Mouse (Mus musculus): ENCODE data around the gene Slc6a6.
A peak's percentile ranks its signal among the peaks of the same experiment; 100 is the strongest.

The Slc6a6 gene

GRCm38 (mm10) chr6:91683602-91684473 is at the start of gene Slc6a6:
Slc6a6 (plus strand) TSS chr6:91684053.
- DNase-seq (ENCODE audit: low spot score), result peak; percentile 81

DNA sequence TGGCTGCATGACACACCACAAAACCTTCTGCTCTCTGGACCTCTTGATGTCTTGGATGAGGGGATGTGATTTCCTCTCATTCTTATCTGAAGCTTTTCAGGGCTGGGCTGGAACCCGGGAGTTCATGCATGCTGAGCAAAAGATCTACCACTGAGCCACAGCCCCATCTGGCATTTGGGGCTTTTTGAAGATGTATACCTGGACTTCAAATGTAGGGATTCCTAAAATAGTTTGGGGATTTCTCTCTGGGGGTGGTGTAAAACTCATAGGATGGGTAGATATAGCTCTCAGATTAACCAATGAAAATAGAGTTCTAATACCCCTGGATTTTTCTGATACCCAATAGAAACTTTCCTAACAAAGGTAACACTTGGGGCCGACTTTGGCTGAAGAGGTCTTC is 49.4 kb upstream of the Slc6a6 start:
- DNase-seq (ENCODE audit: low spot score), result no peak

- no peak for DNase-seq (ENCODE audit: low spot score)
Observed at GRCm38 (mm10) chr6:91634876-91635275, 49.0 kb upstream of the Slc6a6 start.

- peak; percentile 12 for DNase-seq (ENCODE audit: low spot score)
Observed at GRCm38 (mm10) chr6:91638204-91638995, 45.5 kb upstream of the Slc6a6 start.

DNA sequence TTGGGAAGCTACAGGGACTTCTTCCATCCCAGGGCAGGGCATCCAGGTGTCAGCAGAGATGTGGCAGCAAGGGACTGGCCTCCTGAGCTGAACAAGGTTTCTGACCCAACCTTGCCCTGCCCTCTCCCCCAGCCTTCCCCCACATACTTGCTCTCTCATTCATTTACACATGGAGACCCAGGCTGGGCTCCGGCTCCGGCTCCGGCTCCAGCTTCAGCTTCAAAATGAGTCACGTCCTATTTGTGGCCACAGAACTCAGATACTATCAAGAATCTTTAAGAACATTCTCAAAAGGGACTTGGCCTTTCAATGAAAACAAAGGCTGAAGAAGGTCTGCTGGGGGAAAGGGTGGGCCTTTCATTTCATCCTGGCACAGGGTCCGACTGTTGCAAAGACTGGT is 40.8 kb upstream of the Slc6a6 start:
- DNase-seq (ENCODE audit: low spot score), result no peak

- no peak for DNase-seq (ENCODE audit: low spot score)
Observed at GRCm38 (mm10) chr6:91643416-91643921, 40.4 kb upstream of the Slc6a6 start.

DNA sequence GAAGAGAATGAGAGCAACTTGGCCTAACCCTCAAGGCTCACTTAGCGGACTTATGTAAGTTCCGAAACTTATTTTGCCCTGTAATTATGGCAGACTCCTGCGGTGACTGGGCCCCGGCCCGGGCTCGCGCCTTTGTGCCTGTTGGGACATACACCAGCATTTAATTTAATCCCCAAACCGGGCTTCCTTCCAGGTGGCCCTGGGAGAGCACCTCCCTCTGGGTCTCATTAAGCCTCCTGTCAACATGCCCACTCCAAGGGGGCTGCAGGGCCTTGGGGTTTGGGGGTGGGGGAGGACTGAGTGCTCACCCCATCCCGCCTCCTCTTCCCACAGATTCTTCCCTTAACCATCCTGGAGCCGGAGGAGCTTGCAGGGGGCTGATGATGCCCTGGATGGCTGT is 37.8 kb upstream of the Slc6a6 start:
- DNase-seq (ENCODE audit: low spot score), result no peak

DNA sequence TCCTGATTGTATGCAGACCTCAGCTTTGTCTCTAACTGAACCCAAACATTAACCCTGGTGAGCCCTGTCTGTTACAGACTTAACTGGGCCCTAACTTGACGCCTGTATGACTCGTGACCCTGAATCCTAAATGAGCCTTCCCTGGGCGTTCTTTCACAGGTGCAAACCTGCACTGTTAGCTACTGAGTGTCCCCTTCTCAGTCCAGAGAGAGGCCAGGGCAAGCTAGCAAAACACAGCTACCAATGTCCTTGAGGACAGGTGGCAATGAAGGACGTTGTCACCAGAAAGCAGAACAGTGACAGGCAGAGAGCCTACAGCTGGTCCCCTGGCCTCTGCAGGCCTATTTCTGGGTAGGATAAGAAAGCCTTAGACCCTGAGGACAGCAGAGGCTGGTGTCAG is 37.0 kb upstream of the Slc6a6 start:
- DNase-seq (ENCODE audit: low spot score), result no peak

DNA sequence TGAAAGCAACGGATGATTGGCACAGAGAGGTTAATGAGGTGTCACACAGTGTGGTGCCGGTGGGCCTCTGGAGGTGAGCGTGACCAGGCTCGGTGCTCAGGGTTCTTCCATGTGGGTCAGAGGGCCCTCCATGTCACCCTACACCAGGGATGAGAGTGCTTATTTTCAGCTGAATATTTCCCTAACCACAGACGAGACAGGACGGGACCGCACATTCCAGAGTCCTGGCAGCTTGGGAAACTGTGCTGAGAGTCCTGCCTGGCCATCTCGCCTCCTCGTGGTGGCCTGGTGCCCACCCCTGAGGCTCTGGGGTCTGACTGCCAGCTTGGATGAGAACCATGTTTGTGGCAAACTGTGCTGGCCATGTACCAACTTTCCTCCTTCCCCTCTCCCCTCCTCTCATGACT is 36.5 kb upstream of the Slc6a6 start:
- DNase-seq (ENCODE audit: low spot score), result no peak

DNA sequence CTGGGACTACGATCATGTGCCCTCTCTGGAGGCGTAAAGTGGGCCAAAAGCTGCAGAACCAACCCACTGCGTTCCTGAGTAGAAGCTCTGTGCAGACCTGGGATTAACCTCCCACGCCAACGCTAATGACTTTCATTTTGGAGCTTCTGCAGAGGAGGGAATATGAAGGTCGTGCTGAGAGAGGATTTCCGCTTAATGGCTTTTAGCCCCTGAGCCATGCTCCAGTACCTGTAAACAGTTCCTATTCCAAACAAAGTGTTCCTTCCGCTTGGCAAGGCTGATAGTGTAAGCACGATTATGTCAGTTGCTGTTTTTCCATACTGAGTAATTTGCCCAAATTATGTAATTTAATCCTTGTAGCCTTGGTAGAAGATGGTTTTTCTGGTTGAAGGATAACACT is 33.6 kb upstream of the Slc6a6 start:
- DNase-seq (ENCODE audit: low spot score), result no peak

- no peak for DNase-seq (ENCODE audit: low spot score)
Observed at GRCm38 (mm10) chr6:91652296-91652695, 31.6 kb upstream of the Slc6a6 start.

- no peak for DNase-seq (ENCODE audit: low spot score)
Observed at GRCm38 (mm10) chr6:91655244-91655643, 28.6 kb upstream of the Slc6a6 start.

- DNase-seq (ENCODE audit: low spot score), result no peak
Observed at GRCm38 (mm10) chr6:91655874-91656433, 27.9 kb upstream of the Slc6a6 start.

DNA sequence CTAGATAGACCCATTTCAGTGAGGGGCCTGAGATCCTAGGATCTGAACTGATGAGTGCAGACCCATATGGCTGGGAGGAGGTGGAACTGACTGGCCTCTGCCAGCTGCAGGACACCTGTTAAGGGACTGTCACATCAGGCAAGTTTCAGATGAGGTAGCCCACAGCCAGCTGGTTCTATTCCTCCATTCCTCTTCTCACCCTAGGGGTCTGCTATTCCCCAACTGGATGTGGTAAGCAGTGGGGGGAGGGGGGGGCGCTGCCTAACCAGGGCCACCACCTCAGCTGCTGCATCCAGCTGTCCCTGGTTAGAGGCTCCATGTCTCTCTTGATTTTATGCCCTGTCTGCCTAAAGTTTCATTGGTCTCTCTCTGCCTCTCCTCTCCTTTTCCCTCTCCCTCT is 25.6 kb upstream of the Slc6a6 start:
- DNase-seq (ENCODE audit: low spot score), result no peak

DNA sequence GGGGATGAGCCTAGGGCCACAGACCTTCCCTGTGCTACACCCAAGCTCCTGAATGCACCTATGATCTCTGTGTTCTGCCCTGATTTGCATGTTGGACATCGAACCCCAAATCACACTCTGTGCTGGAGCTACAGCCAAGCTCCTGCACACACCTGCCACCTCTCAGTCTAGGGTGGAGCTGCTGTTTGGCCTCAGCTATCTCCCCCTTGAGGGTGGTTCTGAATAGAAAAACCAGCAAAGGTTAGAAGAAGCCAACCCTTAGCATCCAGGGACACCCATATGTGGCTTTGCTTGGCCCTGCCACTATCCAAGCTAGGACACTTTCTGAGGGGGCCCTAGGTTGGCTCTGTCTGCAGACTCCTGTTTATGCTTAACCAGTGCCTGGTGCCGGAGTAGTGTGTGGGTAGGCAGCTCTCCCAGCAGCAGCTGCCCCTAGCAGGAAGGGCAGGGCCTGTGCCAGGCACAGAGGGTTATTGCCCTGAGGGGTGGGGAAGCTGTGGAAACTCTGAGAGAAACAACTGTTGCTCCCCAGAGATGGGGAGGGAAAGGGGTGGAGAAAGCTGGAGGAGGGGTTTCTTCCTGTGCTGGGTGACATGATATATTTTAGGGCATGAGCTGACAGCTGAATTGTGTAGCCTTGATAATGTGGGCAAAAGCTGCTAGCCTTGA is 23.9 kb upstream of the Slc6a6 start:
- DNase-seq (ENCODE audit: low spot score), result no peak

DNA sequence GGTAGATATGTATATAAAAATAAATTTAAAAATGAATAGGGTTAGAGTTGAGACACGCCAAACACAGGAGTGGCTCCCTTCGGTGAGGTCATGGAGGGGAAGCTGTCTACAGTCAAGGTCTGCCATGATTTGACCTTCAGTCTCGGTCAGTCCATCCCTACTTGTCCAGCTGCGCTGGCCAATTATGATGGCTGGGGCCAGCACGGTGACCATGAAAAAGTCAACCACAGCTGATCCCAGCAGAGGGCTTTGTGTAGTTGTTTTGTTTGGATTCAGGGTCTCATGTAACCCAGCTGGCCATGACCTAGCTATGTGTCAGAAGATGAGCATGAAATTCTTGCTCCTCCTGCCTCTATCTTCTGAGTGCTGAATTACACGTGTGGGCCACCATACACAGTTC is 21.6 kb upstream of the Slc6a6 start:
- DNase-seq (ENCODE audit: low spot score), result no peak

DNA sequence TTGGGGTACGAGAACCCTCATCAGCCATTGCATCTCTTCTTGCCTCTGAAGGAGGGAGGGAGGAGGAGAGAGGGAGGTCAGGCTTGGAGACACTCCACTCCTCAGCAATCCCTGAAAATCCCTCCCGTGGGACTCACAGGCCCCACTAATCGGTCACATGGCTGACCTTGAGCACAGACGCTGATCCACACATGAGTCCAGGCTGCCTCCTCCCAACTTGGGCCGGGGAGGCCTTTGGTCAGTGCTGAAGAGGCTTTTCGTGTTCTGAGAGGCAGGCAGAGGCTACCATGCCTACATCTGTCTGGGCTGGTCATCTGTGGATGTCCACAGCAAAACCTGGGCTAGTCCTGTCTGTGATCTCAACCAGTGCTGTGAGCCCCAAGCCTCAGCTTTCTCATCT is 20.2 kb upstream of the Slc6a6 start:
- no peak for DNase-seq (ENCODE audit: low spot score)

DNA sequence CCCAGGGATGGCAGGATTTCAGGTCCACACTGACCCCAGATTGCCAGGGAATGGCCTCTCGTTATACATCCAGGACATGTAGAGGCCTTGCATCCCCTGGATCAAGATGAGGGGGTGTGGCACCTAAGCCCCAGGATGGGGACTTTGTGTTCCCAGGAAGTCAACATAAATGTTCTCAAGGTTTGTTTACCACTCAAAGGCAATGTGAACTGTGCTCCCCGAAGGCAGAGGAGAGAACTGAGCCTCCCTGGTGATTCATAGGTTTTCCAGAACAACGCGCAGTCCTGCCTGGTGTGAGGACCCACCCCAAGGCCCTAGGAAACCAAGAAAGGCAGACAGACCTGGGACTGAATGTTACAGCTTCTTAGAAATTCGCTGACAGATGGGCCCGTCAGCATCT is 18.6 kb upstream of the Slc6a6 start:
- no peak for DNase-seq (ENCODE audit: low spot score)

DNA sequence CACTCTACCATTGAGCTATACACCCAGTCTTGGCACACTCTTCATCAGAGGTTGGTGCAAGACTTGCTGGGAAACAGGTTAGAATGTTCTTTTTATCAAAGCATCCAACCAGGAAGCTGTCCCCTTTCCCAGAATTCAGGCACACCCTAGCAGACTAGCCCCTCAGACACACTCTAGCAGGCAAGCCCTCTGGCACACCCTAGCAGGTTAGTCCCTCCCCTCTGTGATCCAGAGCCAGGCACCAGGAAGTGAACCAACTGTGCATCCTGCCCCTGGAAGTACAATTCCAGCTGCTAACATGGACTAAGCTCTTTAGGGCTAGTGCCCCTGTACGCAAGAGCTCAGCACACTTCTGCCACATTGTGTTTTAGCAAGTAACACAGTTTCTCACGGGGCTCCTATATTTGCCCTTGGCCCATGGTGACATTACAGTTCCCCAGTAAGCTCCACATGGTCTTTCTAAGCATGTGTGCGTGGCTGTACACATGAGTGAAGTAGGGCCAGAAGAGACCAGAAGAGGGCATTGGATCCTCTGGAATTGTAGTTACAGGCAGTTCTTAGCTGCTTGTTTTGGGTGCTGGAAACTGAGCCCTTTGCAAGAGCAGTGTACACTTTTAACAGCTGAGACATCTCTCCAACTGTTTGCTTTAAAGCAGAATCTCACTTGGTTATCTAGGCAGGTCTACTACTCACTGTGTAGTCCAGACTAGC is 17.7 kb upstream of the Slc6a6 start:
- DNase-seq (ENCODE audit: low spot score), result no peak

GRCm38 (mm10) chr6:91667141-91667540 is 16.7 kb upstream of the Slc6a6 start:
- no peak for DNase-seq (ENCODE audit: low spot score)

- DNase-seq (ENCODE audit: low spot score), result no peak
Observed at GRCm38 (mm10) chr6:91668276-91668675, 15.6 kb upstream of the Slc6a6 start.

DNA sequence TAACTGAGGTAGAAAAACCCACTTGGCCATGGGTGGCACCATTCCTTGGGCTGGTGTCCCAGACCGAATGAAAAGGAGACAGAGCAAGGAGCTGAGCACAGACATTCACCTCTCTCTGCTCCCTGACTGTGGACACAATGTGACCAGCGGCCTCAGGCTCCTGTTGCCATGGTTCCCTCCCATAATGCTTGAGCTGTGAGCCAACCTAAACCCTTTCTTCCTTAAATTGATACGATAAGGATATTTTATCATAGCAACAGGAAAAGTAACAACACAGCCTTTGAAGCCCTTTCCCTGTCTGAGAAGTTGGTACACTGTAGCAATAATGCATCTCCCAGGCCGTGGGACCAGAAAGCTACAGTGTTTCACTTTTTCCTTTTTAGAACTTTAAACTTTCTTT is 14.6 kb upstream of the Slc6a6 start:
- DNase-seq (ENCODE audit: low spot score), result no peak

Data from c-Kit-positive CD71-positive TER-119-positive erythroid progenitor cells, embryonic 14.5 days (primary cell).